Mouse (Mus musculus) kidney, embryonic 14.5 days (tissue): ENCODE measurements at regions not wholly inside any gene's neighbourhood (a gene's known extent, or its start where the extent isn't known, plus 50 kb on each side); places are given as distances from the start of the nearest gene placed in this dataset.

Experiments used
- ATAC-seq: fragments of 200-750 bp; cut with Nextera tagmentation; 2 replicates; pipeline ENCODE4 v1.8.0; 2017; ENCODE audit warnings: moderate number of reproducible peaks, mild to moderate bottlenecking, moderate TSS enrichment, moderate library complexity; ENCODE audit not compliant: low FRiP score, low TSS enrichment
- H3K27ac ChIP-seq: fragments of 300-500 bp; sonication (generic); 2 replicates; pipeline ENCODE4 v1.5.1; 2014; ENCODE audit warnings: low read depth, mild to moderate bottlenecking, low read length, moderate library complexity, mixed read lengths
- H3K27me3 ChIP-seq: fragments of 300-500 bp; sonication (generic); 2 replicates; pipeline ENCODE4 v1.6.1; 2014; ENCODE audit warnings: mild to moderate bottlenecking, low read length; ENCODE audit not compliant: control insufficient read depth, insufficient read depth
- H3K36me3 ChIP-seq: fragments of 300-500 bp; sonication (generic); 2 replicates; pipeline ENCODE4 v1.6.1; 2014; ENCODE audit warnings: low read length, mixed read lengths; ENCODE audit not compliant: control insufficient read depth, insufficient read depth
- H3K4me1 ChIP-seq: fragments of 300-500 bp; sonication (generic); 2 replicates; pipeline ENCODE4 v1.6.1; 2014; ENCODE audit warnings: low read length, mixed read lengths; ENCODE audit not compliant: control insufficient read depth, insufficient read depth
- H3K4me2 ChIP-seq: fragments of 300-500 bp; sonication (generic); replicated peaks from 2 replicates; pipeline ENCODE4 v1.6.1; 2014; ENCODE audit warnings: low read depth, mild to moderate bottlenecking, low read length
- H3K4me3 ChIP-seq: fragments of 300-500 bp; sonication (generic); 2 replicates; pipeline ENCODE4 v1.5.1; 2014; ENCODE audit warnings: mild to moderate bottlenecking, low read length
- H3K9ac ChIP-seq: fragments of 300-500 bp; sonication (generic); 2 replicates; pipeline ENCODE4 v1.6.1; 2014; ENCODE audit warnings: low read depth, mild to moderate bottlenecking, low read length, moderate library complexity
- H3K9me3 ChIP-seq: fragments of 300-500 bp; sonication (generic); 2 replicates; pipeline ENCODE4 v1.6.1; 2016; ENCODE audit warnings: low read length; ENCODE audit not compliant: control insufficient read depth
- WGBS: fragments of 180-500 bp; shearing (Covaris S2); extraction: QIAGEN DNeasy Blood & Tissue Kit; methylation state at CpG from one replicate; pipeline ENCODE4 v1.1.7; 2014; 5-methylcytosine and 5-hydroxymethylcytosine counted together

DNA sequence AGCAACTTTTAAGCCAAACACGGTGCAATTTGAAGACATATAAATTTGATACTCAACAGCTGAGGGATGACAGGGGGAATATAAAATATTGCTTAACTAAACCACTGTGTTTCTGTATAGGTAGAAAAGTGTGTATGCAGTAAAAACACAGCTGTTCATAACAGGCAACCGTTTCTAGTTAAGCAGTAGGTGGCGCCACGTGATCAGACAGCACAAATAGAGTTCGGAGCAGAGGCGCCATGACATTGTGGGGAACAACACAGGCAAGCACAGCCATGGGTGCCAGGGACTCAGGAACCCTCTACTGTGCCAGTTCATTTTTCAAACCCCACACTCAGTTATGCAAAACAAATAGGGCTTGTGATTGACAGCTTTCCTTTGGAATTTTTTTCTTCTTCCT lies 304.1 kb upstream of the Zc3h15 start:
- H3K27me3 ChIP-seq: no peaks in the 10 kb centered on the region
- H3K4me1 ChIP-seq: no peaks in the 10 kb centered on the region
- H3K9me3 ChIP-seq: no peaks in the 10 kb centered on the region
- no peaks in the 10 kb centered on the region for H3K36me3 ChIP-seq
- H3K27ac ChIP-seq: no peak overlapping the region
- no peak for ATAC-seq
- no peak overlapping the region for H3K4me3 ChIP-seq
- H3K4me2 ChIP-seq: no peak overlapping the region
- 78% methylated on average over 6 of the region's 6 CpGs for WGBS
- no peak overlapping the region for H3K9ac ChIP-seq
